Mouse (Mus musculus) Patski (cell line): ENCODE results near the gene Glrx5. TPM values are rescaled to one million over a fixed set of nuclear protein-coding genes. Genes with fewer than 3 reads are reported as not detected.

Experiments used
- ATAC-seq: fragments of 100-300 bp; one replicate; pipeline ENCODE4 v1.8.0; 2021
- CTCF ChIA-PET: fragments of 350-600 bp; sonication (Branson Sonifier 250); formaldehyde crosslinking; loops from one replicate; lab custom pipeline; 2022; ENCODE audit warnings: inconsistent platforms; lab: Charles Lee
- POLR2A ChIA-PET: fragments of 350-600 bp; sonication (Branson Sonifier 250); formaldehyde crosslinking; loops from one replicate; lab custom pipeline; 2022; ENCODE audit warnings: antibody characterized with exemption, inconsistent platforms; lab: Charles Lee
- DNase-seq: peaks from one replicate; pipeline ENCODE4 v3.0.0-alpha.2; 2011; ENCODE audit warnings: low read depth, low spot score
- H3K27me3 ChIP-seq: fragments of 371-371 bp; one replicate; pipeline ENCODE4 v1.5.1; 2021
- CTCF ChIP-seq: fragments of 100-300 bp; IDR thresholded peaks from one replicate; pipeline ENCODE4 v1.5.1; 2021
- in situ Hi-C: fragments of 300-500 bp; cut with MboI; formaldehyde crosslinking; loops from 3 replicates; pipeline ENCODE4 v1.11.1; 2018; ENCODE audit warnings: low pct_unique_long_range_greater_than_20kb, mixed read lengths
- polyA plus RNA-seq: library from polyadenylated mRNA; unstranded; gene quantifications from one replicate; pipeline ENCODE4 v1.2.3, GENCODE M21; 2021

The Glrx5 gene
- polyA plus RNA-seq, 1 experiment from 2014 or later = 88.8 TPM

DNA sequence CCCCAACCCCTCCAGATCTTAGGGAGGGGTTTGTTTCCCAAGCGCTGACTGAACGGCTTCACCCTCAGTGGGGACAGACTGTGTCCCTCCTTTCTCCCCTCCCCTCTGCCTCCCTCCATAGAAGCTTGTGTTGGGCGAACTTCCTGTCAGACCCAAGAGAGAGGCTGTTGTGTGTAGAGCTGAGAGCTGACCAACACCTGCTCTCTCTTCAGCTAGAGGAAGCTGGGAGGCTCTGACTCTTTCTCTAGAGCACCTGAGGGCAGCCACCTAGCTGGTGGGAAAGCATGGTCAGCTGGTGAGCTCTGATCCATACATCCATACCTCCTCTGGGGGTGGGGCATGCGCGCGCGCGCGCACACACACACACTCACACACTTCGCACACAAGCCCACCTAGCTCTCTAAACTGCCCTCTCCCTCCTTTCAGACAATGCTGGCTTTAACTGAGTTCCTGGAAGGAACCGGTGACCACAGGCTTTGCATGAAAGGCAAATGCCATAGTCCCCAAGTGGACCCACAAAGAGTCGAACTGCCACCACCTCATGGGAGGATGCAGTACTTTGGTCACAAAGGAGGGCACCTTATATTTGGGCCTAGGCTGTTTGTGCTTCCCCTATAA is 37.1 kb upstream of the Glrx5 start:
- DNase-seq (no peak), ATAC-seq (no peak)
- TF ChIP-seq CTCF = no peak
- POLR2A ChIA-PET = interaction anchor here (0.6 kb wide), 1 partner anchor 17 kb away, joined by 3 read pairs; no protein-coding TSS in a partner anchor
- CTCF ChIA-PET = no interaction called here
- in situ Hi-C loops = loop anchor here (25.0 kb wide), 1 partner anchor 1308 kb away; the partner anchor contains the start of genes Serpina16 and Serpina1f
- H3K27me3 ChIP-seq = no peaks in the 10 kb centered on the region

DNA sequence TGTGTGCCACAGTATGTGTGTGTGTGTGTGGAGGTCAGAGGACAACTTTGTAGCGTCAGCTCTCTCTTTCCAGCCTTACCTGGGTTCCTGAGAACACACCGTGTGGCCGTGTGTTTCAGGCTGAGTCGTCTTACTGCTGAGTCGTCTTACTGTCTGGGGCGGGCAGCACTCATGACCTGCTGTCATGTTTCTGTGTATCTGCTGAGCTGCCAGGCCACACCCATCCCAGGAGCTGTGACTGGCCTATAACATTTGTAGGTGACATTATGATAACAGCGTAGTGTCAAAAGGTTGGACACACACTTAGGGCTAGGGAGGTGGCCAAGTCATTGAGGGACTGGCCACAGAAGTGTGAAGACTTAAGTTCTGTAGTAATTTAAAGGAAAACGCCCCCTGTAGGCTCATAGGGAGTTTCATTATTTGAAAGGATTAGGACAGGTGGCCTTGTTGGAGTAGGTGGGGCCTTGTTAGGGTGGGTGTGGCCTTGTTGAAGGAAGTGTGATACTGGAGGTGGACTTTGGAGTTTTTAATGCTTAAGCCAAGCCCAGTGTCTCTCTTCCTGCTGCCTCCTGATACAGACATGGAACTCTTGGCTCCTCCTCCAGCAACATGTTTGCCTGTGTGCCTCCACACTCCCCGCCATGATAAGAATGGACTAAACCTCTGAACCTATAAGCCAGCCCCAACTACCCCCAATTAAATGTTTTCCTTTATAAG is 36.3 kb upstream of the Glrx5 start:
- in situ Hi-C loops = loop anchor here (25.0 kb wide), 1 partner anchor 1309 kb away; the partner anchor contains the start of genes Serpina16 and Serpina1f
- no peaks in the 10 kb centered on the region for H3K27me3 ChIP-seq
- DNase-seq (no peak), ATAC-seq (no peak)
- POLR2A ChIA-PET = no interaction called here
- no peak for TF ChIP-seq CTCF
- CTCF ChIA-PET = no interaction called here

DNA sequence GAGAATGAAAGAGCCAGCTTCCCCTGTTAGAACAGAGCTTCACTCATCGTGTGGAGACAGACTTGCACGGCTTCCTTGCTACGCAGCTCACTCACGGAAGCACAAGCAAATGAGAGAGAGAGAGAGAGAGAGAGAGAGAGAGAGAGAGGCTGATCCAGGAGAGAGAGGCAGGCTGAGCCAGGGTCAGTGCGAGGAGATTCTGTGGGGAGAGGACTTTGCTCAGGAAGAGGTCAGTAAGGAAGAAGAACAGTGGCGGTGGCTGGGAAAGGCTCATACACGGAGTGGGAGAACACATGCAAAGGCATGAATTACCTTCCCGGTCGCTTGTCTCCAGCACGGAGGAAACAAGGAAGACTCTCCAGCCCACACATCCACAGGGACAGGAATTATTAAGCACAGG is 35.3 kb upstream of the Glrx5 start:
- DNase-seq = no peak
- ATAC-seq = no peak
- TF ChIP-seq CTCF = no peak
- ChIA-PET CTCF (interaction anchor here (1.5 kb wide), 1 partner anchor 10 kb away, joined by 4 read pairs; no protein-coding TSS in a partner anchor), POLR2A (no interaction called here)
- no peaks in the 10 kb centered on the region for H3K27me3 ChIP-seq
- in situ Hi-C loops = loop anchor here (25.0 kb wide), 1 partner anchor 1310 kb away; the partner anchor contains the start of genes Serpina16 and Serpina1f

DNA sequence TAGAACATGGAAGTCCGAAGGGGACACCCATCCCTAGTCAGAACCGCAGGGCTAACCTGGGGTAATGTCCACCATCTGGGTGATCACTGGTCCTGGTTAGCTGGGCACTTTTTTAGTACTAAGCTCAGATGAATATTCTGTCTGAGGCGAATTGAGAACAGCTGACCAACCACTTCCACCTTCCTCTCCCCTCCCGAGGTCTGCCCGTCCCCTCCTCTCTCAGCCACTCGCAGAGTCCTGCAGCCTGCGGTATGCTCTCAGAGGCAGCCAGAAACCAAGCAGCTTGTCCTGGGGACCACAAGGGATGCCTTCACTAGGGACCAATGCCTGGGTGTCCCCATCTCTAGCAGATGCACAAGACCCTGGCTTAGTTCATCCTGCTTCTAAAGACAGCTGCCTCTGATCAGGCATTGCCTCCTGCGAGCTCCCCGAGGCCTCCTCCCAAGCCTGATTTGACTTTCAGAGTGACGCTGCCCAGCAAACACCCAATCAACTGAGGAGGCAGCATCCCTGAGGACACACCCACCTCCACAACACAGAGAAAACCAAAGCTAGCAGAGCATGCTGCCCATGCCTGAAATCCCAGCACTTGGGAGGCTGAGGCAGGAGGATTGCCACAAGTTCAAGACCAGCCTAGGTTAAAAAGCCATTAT is 34.7 kb upstream of the Glrx5 start:
- in situ Hi-C loops = loop anchor here (25.0 kb wide), 1 partner anchor 1310 kb away; the partner anchor contains the start of genes Serpina16 and Serpina1f
- ChIA-PET POLR2A (no interaction called here), CTCF (interaction anchor here (1.5 kb wide), 1 partner anchor 11 kb away, joined by 4 read pairs; no protein-coding TSS in a partner anchor)
- DNase-seq = no peak
- H3K27me3 ChIP-seq = no peaks in the 10 kb centered on the region
- TF ChIP-seq CTCF = no peak
- no peak for ATAC-seq

DNA sequence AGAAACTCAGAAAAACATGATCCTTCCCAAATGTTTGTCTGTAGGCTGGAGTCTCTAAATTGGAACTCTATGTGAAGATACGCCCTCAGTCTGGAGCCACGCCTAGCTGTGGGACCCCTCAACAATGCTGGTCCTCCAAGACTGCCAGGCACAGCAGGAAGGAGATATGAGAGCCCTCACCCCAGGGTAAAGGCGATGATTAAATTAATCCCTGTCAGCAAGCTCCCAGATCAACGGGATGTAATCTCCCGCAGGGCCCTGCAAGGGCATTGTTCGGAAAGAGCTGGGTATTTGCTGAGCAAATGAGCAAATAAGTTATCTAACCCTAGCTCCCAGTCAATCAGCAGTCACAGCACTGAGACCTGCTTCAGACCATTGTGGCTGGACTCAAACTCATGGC is 33.9 kb upstream of the Glrx5 start:
- no peak for ATAC-seq
- POLR2A ChIA-PET = no interaction called here
- DNase-seq = no peak
- in situ Hi-C loops = loop anchor here (25.0 kb wide), 1 partner anchor 1311 kb away; the partner anchor contains the start of genes Serpina16 and Serpina1f
- H3K27me3 ChIP-seq = no peaks in the 10 kb centered on the region
- CTCF ChIA-PET = interaction anchor here (1.3 kb wide), 1 partner anchor 9 kb away, joined by 4 read pairs; no protein-coding TSS in a partner anchor
- TF ChIP-seq CTCF = no peak

DNA sequence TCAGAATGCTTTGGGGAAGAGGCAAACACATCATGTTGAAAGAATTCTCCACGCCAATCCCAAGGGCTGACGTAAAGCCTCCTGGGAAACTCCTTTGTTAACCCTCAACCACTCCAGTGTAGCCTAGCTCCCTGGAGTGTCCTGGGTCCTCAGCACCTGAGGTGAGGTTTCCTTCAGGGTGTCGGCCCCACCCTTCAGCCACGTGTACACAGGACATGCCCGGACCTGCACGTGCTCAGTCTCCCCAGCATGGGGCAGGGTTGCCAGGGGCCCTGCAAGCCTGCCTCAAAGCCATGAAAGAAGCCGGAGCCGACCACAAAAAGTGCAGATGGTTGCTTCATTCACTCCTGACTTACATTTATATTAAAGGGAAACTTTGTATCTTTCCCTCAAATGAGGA is 33.3 kb upstream of the Glrx5 start:
- ChIA-PET CTCF (interaction anchor here (1.3 kb wide), 1 partner anchor 9 kb away, joined by 4 read pairs; no protein-coding TSS in a partner anchor), POLR2A (no interaction called here)
- in situ Hi-C loops = loop anchor here (25.0 kb wide), 1 partner anchor 1312 kb away; the partner anchor contains the start of genes Serpina16 and Serpina1f
- H3K27me3 ChIP-seq = no peaks in the 10 kb centered on the region
- no peak for ATAC-seq
- TF ChIP-seq CTCF = no peak
- DNase-seq = no peak

DNA sequence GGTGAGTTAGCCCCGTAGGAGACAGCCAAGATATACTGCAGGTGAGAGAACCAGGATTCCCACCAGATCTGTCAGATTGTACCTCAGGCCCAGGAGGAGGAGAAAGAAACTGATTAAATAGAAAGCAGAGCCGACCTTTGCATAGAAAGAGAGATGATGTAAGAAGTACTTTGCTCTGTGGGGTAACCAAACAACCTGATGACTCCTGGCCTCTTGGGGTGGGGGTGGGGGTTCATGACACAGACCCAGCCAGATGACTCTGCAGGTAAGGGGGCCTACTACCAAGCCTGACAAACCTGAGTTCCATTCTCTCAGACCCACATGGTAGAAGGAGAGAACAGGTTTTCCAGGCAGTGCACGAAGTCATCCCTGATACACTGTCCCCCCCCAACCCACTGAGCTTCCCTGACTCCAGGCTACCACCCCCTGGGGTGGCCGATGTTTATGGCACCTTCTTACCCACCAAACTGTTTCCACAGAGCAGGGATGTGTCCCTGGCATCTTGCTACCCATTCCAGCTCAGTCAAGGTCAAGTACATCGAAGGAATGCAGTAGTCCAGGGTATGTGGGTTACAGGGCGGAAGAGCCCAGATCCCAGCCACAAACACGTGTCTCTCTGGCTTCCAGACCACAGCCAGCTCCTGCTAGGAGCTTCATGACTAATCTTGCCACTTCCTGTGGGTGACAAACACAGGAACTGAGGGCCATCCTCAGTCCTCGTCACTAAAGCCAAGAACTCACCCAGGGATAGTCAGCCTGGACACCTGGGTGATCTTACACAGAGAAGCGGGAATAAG is 31.8 kb upstream of the Glrx5 start:
- POLR2A ChIA-PET = interaction anchor here (0.7 kb wide), 1 partner anchor 26 kb away, joined by 3 read pairs; no protein-coding TSS in a partner anchor
- DNase-seq (peak; percentile 95), ATAC-seq (peak; percentile 91)

DNA sequence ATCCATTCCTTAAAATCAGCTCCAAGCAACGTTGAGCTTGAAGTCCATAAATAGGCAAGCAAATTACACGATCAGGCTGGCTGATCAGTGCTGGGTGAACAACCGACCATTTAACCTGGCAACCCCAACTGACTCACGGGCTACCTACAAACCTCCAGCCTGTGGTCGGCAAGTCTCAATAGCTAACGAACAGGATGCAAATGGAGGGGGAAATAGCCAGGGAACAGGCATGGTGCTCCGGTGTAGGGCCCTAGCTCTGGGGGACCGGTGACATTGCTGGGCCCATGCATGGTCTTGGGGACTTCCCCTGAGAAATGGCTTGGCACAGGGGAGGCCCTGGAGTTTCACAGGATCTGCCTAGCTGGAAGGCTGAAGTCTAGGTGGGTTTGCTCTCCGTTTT is 31.2 kb upstream of the Glrx5 start:
- DNase-seq = no peak
- no peak for TF ChIP-seq CTCF
- no peaks in the 10 kb centered on the region for H3K27me3 ChIP-seq
- in situ Hi-C loops = no loop called here
- ChIA-PET CTCF (interaction anchor here (0.9 to 1.8 kb wide), 8 partner anchors 11 to 47 kb away, joined by 3 to 4 read pairs (median 3); no protein-coding TSS in a partner anchor), POLR2A (interaction anchor here (0.7 kb wide), 1 partner anchor 25 kb away, joined by 3 read pairs; no protein-coding TSS in a partner anchor)
- ATAC-seq = peak; percentile 3

More for the DNA sequence above, 31.8 kb upstream of the Glrx5 start:
- in situ Hi-C loops = no loop called here
- CTCF ChIA-PET = interaction anchor here (0.9 to 1.8 kb wide), 8 partner anchors 12 to 47 kb away, joined by 3 to 4 read pairs (median 3); no protein-coding TSS in a partner anchor
- no peaks in the 10 kb centered on the region for H3K27me3 ChIP-seq
- no peak for TF ChIP-seq CTCF
